Mouse (Mus musculus) heart, postnatal 0 days (tissue): ENCODE results near the gene Rhd. TPM values are rescaled to one million over a fixed set of nuclear protein-coding genes. Genes with fewer than 3 reads are reported as not detected.

Experiments used
- ATAC-seq: fragments of 200-750 bp; cut with Nextera tagmentation; 2 replicates; pipeline ENCODE4 v1.8.0; 2017; ENCODE audit warnings: low read depth, moderate number of reproducible peaks, moderate library complexity; ENCODE audit not compliant: insufficient read depth
- DNase-seq: peaks from one replicate; pipeline ENCODE4 v3.0.0-alpha.2; 2016; ENCODE audit warnings: low spot score
- H3K27ac ChIP-seq: fragments of 300-500 bp; sonication (generic); 2 replicates; pipeline ENCODE4 v1.5.1; 2014; ENCODE audit warnings: low read depth, mild to moderate bottlenecking
- H3K27me3 ChIP-seq: fragments of 300-500 bp; sonication (generic); 2 replicates; pipeline ENCODE4 v1.6.1; 2014; ENCODE audit warnings: low read length, mixed read lengths; ENCODE audit not compliant: control insufficient read depth, insufficient read depth
- H3K36me3 ChIP-seq: fragments of 300-500 bp; sonication (generic); replicated peaks from 2 replicates; pipeline ENCODE4 v1.6.1; 2014; ENCODE audit warnings: low read length, mixed read lengths; ENCODE audit not compliant: control insufficient read depth, insufficient read depth
- H3K4me1 ChIP-seq: fragments of 300-500 bp; sonication (generic); 2 replicates; pipeline ENCODE4 v1.6.1; 2014; ENCODE audit warnings: antibody characterized with exemption; ENCODE audit not compliant: control insufficient read depth, insufficient read depth
- H3K4me2 ChIP-seq: fragments of 300-500 bp; sonication (generic); 2 replicates; pipeline ENCODE4 v1.6.1; 2014; ENCODE audit warnings: low read depth, mild to moderate bottlenecking, low read length, moderate library complexity
- H3K4me3 ChIP-seq: fragments of 300-500 bp; sonication (generic); 2 replicates; pipeline ENCODE4 v1.5.1; 2014; ENCODE audit warnings: low read depth, low read length
- H3K9ac ChIP-seq: fragments of 300-500 bp; sonication (generic); replicated peaks from 2 replicates; pipeline ENCODE4 v1.6.1; 2014; ENCODE audit warnings: low read depth, low read length, mixed read lengths
- H3K9me3 ChIP-seq: fragments of 300-500 bp; sonication (generic); replicated peaks from 2 replicates; pipeline ENCODE4 v1.6.1; 2016; ENCODE audit warnings: low read length; ENCODE audit not compliant: control insufficient read depth
- CTCF ChIP-seq: IDR thresholded peaks from 2 replicates; pipeline ENCODE4 v1.5.1; 2016; ENCODE audit warnings: antibody characterized with exemption, control low read depth, low read depth
- EP300 ChIP-seq: IDR thresholded peaks from 2 replicates; pipeline ENCODE4 v1.6.1; 2016; ENCODE audit warnings: antibody characterized with exemption, low read depth
- WGBS: fragments of 180-500 bp; shearing (Covaris S2); extraction: QIAGEN DNeasy Blood & Tissue Kit; methylation state at CpG from one replicate; pipeline ENCODE4 v1.1.7; 2014; 5-methylcytosine and 5-hydroxymethylcytosine counted together
- polyA plus RNA-seq: library from polyadenylated mRNA; unstranded; fragments of >200 nt; fragmentation: Nextera tagmentation; extraction: Ambion mirVana; gene quantifications from 2 replicates; pipeline ENCODE4 v1.2.1, GENCODE M21; 2015
- total RNA-seq: library from RNA; depleted of rRNA; stranded (reverse); fragments of >200 nt; gene quantifications from 2 replicates; pipeline ENCODE4 v1.2.3, GENCODE M21; 2014; ENCODE audit warnings: low replicate concordance

The Rhd gene
- total and polyA plus RNA-seq, 2 experiments from 2014 or later: 7.7 to 10.3 TPM

- TF ChIP-seq CTCF (no peak), EP300 (no peak)
- 59% methylated on average over 4 of the region's 4 CpGs for WGBS
- ATAC-seq: no peak
- no peaks in the 10 kb centered on the region for H3K27me3 ChIP-seq
- H3K27ac ChIP-seq: no peak overlapping the region
- no peak overlapping the region for H3K4me2 ChIP-seq
- no peak overlapping the region for H3K9ac ChIP-seq
- H3K9me3 ChIP-seq: no peaks in the 10 kb centered on the region
- no peak for DNase-seq
- H3K4me1 ChIP-seq: peaks cover 11% of the 10 kb centered on the region
- H3K36me3 ChIP-seq: no peaks in the 10 kb centered on the region
- H3K4me3 ChIP-seq: no peak overlapping the region
Observed at GRCm38 (mm10) chr4:134843566-134843965, 20.8 kb upstream of the Rhd start.

GRCm38 (mm10) chr4:134847587-134847986 is 16.7 kb upstream of the Rhd start:
- no peaks in the 10 kb centered on the region for H3K36me3 ChIP-seq
- peak overlapping the region; percentile 19; the same call in 1 of the 2 replicates for H3K9ac ChIP-seq
- peaks cover 29% of the 10 kb centered on the region for H3K4me1 ChIP-seq
- 55% methylated on average over 4 of the region's 4 CpGs for WGBS
- DNase-seq (no peak), ATAC-seq (no peak)
- no peak overlapping the region for H3K4me3 ChIP-seq
- no peak overlapping the region for H3K4me2 ChIP-seq
- no peaks in the 10 kb centered on the region for H3K27me3 ChIP-seq
- H3K9me3 ChIP-seq: no peaks in the 10 kb centered on the region
- TF ChIP-seq CTCF (no peak), EP300 (no peak)
- H3K27ac ChIP-seq: no peak overlapping the region

- no peak overlapping the region for H3K4me3 ChIP-seq
- 73% methylated on average over 4 of the region's 4 CpGs for WGBS
- no peaks in the 10 kb centered on the region for H3K36me3 ChIP-seq
- H3K9me3 ChIP-seq: no peaks in the 10 kb centered on the region
- H3K4me2 ChIP-seq: no peak overlapping the region
- no peak for TF ChIP-seq CTCF
- TF ChIP-seq EP300: no peak
- peaks cover 28% of the 10 kb centered on the region for H3K4me1 ChIP-seq
- H3K27ac ChIP-seq: no peak overlapping the region
- ATAC-seq (no peak), DNase-seq (no peak)
- H3K9ac ChIP-seq: no peak overlapping the region
- 0 out of 2 replicates have a peak, but pooled peaks cover 4% of the 10 kb centered on the region for H3K27me3 ChIP-seq
Observed at GRCm38 (mm10) chr4:134850551-134850950, 13.8 kb upstream of the Rhd start.

- DNase-seq (no peak), ATAC-seq (no peak)
- H3K4me1 ChIP-seq: peaks cover 27% of the 10 kb centered on the region
- H3K4me3 ChIP-seq: no peak overlapping the region
- 0 out of 2 replicates have a peak, but pooled peaks cover 4% of the 10 kb centered on the region for H3K27me3 ChIP-seq
- no peak overlapping the region for H3K9ac ChIP-seq
- no peak for TF ChIP-seq CTCF
- no peak for TF ChIP-seq EP300
- H3K9me3 ChIP-seq: no peaks in the 10 kb centered on the region
- H3K4me2 ChIP-seq: no peak overlapping the region
- 77% methylated on average over 2 of the region's 2 CpGs for WGBS
- no peaks in the 10 kb centered on the region for H3K36me3 ChIP-seq
- no peak overlapping the region for H3K27ac ChIP-seq
Observed at GRCm38 (mm10) chr4:134851236-134851635, 13.1 kb upstream of the Rhd start.

- ATAC-seq: no peak
- H3K27ac ChIP-seq: no peak overlapping the region
- 0 out of 2 replicates have a peak, but pooled peaks cover 4% of the 10 kb centered on the region for H3K27me3 ChIP-seq
- no peak for DNase-seq
- no peaks in the 10 kb centered on the region for H3K36me3 ChIP-seq
- H3K9ac ChIP-seq: peak overlapping the region; percentile 94
- peak overlapping the region; percentile 99 for H3K4me2 ChIP-seq
- WGBS: 21% methylated on average over 14 of the region's 14 CpGs
- TF ChIP-seq CTCF (no peak), EP300 (no peak)
- H3K4me3 ChIP-seq: peak overlapping the region; percentile 84
- no peaks in the 10 kb centered on the region for H3K9me3 ChIP-seq
- H3K4me1 ChIP-seq: peaks cover 27% of the 10 kb centered on the region
Observed at GRCm38 (mm10) chr4:134851876-134852275, 12.5 kb upstream of the Rhd start.
